Mouse (Mus musculus): ENCODE results near the gene Notch3. TPM values are rescaled to one million over a fixed set of nuclear protein-coding genes. Genes with fewer than 3 reads are reported as not detected.

Gene Notch3
- polyA plus RNA-seq, 2 experiments = 0.22 to 0.66 TPM

DNA sequence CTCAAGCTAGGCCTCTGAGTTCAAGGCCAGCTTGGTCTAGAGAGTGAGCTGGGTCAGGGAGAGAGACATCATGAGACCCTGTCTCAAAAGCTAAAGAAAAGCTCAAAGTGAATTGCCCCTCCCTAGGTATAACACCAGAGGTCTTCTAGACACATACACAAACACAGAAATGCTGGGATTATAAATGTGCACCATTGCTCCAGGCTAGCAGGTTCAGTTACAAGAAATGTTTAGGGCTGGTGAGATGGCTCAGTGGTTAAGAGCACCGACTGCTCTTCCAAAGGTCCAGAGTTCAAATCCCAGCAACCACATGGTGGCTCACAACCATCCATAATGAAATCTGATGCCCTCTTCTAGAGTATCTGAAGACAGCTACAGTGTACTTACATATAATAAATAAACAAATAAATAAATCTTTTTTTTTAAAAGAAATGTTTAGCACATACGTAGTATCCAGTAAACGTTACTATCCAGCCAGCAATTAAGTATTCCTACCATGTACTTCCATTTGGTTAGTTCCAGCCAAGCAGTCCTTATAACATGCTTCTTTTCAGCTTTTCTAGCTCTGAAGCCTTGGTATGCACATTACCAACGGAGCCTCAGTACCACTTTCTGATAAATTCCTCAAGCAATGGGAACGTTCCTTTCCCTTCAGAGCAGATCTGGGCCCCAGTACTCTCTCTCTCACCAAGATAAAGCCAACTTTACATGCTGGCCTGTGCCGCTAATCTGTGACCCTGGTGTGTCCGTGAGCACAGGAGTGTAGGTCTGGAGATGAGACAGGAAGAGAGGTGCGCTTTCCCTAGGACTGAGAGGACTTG lies 54.0 kb downstream of the Notch3 start:
- peak overlapping the region; percentile 72 for H3K9ac ChIP-seq (replicated peaks)
- H3K4me3 ChIP-seq (ENCODE audit: insufficient read depth in 1 of 2, low read depth in 2 of 2, low read length in 2 of 2) = peak overlapping the region; percentile 79 to 87
- H3K4me2 ChIP-seq (ENCODE audit: low read depth) = peak overlapping the region; percentile 99
- 34% methylated on average over 8 of the region's 8 CpGs for whole genome bisulfite sequencing (ENCODE audit: insufficient replicate concordance)
- no peaks in the 10 kb centered on the region for H3K9me3 ChIP-seq (ENCODE audit: control insufficient read depth, low read length)
- no peaks in the 10 kb centered on the region for H3K27me3 ChIP-seq (ENCODE audit: control insufficient read depth, insufficient read depth, low read length)
- DNase-seq (ENCODE audit: low read depth in 3 of 3, low spot score in 3 of 3) (no peak), ATAC-seq (ENCODE audit: insufficient read depth) (peak; percentile 52)
- H3K36me3 ChIP-seq (replicated peaks; ENCODE audit: control insufficient read depth, insufficient read depth, low read depth) = no peaks in the 10 kb centered on the region
- peak overlapping the region; percentile 95 for H3K27ac ChIP-seq
- peaks cover 68 to 85% of the 10 kb centered on the region in 2 experiments for H3K4me1 ChIP-seq (replicated peaks; ENCODE audit: control insufficient read depth in 2 of 2, insufficient read depth in 2 of 2, low read length in 1 of 2)
- no peak for TF ChIP-seq CTCF (IDR thresholded peaks at IDR 0.05; ENCODE audit: low read depth)
- 0 out of 2 replicates have a peak, but pooled peaks have one; percentile 12 for TF ChIP-seq EP300 (IDR thresholded peaks at IDR 0.05; ENCODE audit: low read depth)

DNA sequence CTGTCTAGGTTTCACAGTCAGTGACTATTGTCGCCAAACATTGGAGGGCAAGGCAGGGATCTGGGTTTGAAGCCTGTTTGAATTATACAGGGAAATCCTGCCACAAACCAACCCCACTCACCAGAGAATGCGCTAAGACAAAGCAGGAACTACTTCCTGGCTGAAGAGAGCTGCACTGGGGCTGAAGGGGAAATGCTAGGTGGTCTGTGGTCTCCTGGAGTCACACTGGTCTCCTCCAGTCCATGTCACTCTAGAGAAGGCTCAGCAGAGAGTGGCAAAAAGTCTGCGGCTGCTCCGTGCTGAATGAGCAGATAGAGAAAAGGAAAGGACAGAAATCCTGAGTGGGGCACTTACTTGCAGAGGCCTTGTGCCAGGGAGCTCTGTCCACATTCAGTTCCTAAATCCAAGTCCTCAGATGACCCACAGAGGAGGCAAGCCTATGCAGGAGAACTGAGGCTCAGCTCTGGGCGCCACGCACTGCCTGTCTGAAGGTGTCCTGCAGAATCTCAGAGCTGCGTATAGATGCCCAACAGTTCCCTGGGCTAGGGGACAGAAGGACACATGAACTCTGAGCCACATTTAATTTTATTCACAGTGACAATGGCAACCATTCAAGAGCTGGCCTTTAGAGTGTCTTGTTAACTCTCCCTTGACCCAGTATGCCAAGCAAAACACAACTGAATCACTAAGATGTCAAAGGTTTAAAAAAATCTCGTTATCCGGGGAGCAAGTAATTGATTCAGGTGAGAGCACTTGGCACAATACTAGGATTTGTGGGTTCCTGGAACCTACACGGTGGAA lies 55.5 kb downstream of the Notch3 start:
- H3K27ac ChIP-seq = peak overlapping the region; percentile 95

DNA sequence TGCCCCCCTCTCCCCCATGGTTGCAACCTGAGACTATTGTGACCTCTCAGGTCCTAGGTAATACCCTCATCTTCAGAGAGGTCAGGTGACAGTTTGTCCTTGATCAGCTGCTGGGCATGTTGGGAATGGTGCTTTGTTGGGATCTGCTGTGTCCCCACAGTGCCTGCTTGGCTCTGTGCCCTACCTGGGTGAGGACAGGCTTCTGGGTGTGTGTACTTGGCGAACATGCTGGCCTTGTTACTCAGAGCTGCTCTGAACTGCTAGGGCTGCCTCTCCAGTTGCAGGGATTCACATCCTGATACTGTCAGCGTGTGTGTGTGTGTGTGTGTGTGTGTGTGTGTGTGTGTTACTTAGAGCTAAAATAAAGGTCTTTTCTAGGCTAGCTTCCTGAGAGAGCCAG lies 56.2 kb downstream of the Notch3 start:
- ATAC-seq (ENCODE audit: insufficient read depth) (no peak), DNase-seq (ENCODE audit: low read depth in 3 of 3, low spot score in 3 of 3) (no peak)
- Histone ChIP-seq H3K27me3 (ENCODE audit: control insufficient read depth, insufficient read depth, low read length) (no peaks in the 10 kb centered on the region), H3K9ac (replicated peaks) (peak overlapping the region; percentile 38; the same call in 1 of the 2 replicates), H3K4me2 (ENCODE audit: low read depth) (no peak overlapping the region), H3K36me3 (replicated peaks; ENCODE audit: control insufficient read depth, insufficient read depth, low read depth) (no peaks in the 10 kb centered on the region), H3K27ac (peak overlapping the region; percentile 95), H3K4me3 (ENCODE audit: insufficient read depth in 1 of 2, low read depth in 2 of 2, low read length in 2 of 2) (no peak overlapping the region), H3K9me3 (ENCODE audit: control insufficient read depth, low read length) (no peaks in the 10 kb centered on the region), H3K4me1 (replicated peaks; ENCODE audit: control insufficient read depth in 2 of 2, insufficient read depth in 2 of 2, low read length in 1 of 2) (peaks cover 59 to 76% of the 10 kb centered on the region in 2 experiments)
- TF ChIP-seq EP300 (IDR thresholded peaks at IDR 0.05; ENCODE audit: low read depth) (no peak), CTCF (IDR thresholded peaks at IDR 0.05; ENCODE audit: low read depth) (no peak)
- 39% methylated on average over 2 of the region's 2 CpGs for whole genome bisulfite sequencing (ENCODE audit: insufficient replicate concordance)

More for the DNA sequence above, 55.5 kb downstream of the Notch3 start:
- Histone ChIP-seq H3K36me3 (replicated peaks; ENCODE audit: control insufficient read depth, insufficient read depth, low read depth) (no peaks in the 10 kb centered on the region), H3K4me1 (replicated peaks; ENCODE audit: control insufficient read depth in 2 of 2, insufficient read depth in 2 of 2, low read length in 1 of 2) (peaks cover 60 to 81% of the 10 kb centered on the region in 2 experiments), H3K4me3 (ENCODE audit: insufficient read depth in 1 of 2, low read depth in 2 of 2, low read length in 2 of 2) (no peak overlapping the region), H3K4me2 (ENCODE audit: low read depth) (peak overlapping the region; percentile 99), H3K9ac (replicated peaks) (peak overlapping the region; percentile 41), H3K27me3 (ENCODE audit: control insufficient read depth, insufficient read depth, low read length) (no peaks in the 10 kb centered on the region), H3K9me3 (ENCODE audit: control insufficient read depth, low read length) (no peaks in the 10 kb centered on the region)
- TF ChIP-seq CTCF (IDR thresholded peaks at IDR 0.05; ENCODE audit: low read depth) (no peak), EP300 (IDR thresholded peaks at IDR 0.05; ENCODE audit: low read depth) (no peak)
- DNase-seq (ENCODE audit: low read depth in 3 of 3, low spot score in 3 of 3) (no peak), ATAC-seq (ENCODE audit: insufficient read depth) (no peak)
- 52% methylated on average over 10 of the region's 10 CpGs for WGBS (ENCODE audit: insufficient replicate concordance)

DNA sequence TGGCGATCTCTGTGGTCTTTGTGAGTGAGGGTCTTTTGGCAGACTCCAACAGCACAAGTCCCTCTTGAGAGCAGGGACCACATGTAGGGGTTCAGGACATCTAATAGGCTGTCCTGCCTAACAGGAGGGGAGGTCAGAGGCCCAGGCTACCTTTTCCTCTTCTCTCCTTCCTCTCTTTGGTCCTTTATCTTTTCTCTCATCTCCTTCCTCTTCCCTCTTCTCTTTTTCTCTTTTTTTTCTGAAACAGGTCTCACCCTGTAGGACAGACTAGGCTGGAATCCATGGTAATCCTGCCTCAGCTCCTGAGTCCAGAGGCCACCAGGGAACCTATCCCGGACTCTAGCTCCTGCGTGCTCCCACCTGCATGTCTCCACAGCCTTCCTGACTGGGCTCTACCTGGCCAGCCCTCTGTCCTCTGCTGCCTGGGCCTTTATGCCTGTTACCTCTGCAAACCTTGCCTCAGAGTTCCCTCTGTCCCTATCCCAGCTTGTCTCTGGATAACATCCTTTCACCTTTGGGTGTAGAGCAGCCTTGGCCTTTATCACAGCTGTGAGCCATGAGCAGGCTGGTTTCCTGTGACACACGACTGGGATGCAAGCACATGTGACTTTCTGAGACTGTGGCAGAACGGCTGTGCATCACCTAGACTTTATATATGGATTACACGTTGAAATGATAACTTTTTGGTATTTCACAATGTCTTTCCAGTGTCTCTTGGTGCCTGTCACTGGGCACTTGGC lies 57.3 kb downstream of the Notch3 start:
- no peak for ATAC-seq (ENCODE audit: insufficient read depth)
- Histone ChIP-seq H3K4me2 (ENCODE audit: low read depth) (peak overlapping the region; percentile 52), H3K4me1 (replicated peaks; ENCODE audit: control insufficient read depth in 2 of 2, insufficient read depth in 2 of 2, low read length in 1 of 2) (peaks cover 52 to 67% of the 10 kb centered on the region in 2 experiments), H3K36me3 (replicated peaks; ENCODE audit: control insufficient read depth, insufficient read depth, low read depth) (no peaks in the 10 kb centered on the region), H3K27ac (peak overlapping the region; percentile 95), H3K4me3 (ENCODE audit: insufficient read depth in 1 of 2, low read depth in 2 of 2, low read length in 2 of 2) (no peak overlapping the region), H3K9ac (replicated peaks) (peak overlapping the region; percentile 48), H3K9me3 (ENCODE audit: control insufficient read depth, low read length) (no peaks in the 10 kb centered on the region), H3K27me3 (ENCODE audit: control insufficient read depth, insufficient read depth, low read length) (no peaks in the 10 kb centered on the region)
- no peak for TF ChIP-seq EP300 (IDR thresholded peaks at IDR 0.05; ENCODE audit: low read depth)
- TF ChIP-seq CTCF (IDR thresholded peaks at IDR 0.05; ENCODE audit: low read depth) = no peak
- no peak for DNase-seq (ENCODE audit: low read depth in 3 of 3, low spot score in 3 of 3)
- 42% methylated on average over 6 of the region's 6 CpGs for WGBS (ENCODE audit: insufficient replicate concordance)
